Mouse (Mus musculus): ENCODE results near the gene Fcamr. TPM values are rescaled to one million over a fixed set of nuclear protein-coding genes. Genes with fewer than 3 reads are reported as not detected.
A peak's percentile ranks its signal among the peaks of the same experiment; 100 is the strongest.

Fcamr gene
- polyA plus RNA-seq, 1 experiment from 2014 or later: 0.20 TPM

- Histone ChIP-seq H3K36me3 (ENCODE audit: control insufficient read depth, insufficient read depth, low read length) (no peaks in the 10 kb centered on the region), H3K9ac (ENCODE audit: low read depth, low read length) (no peak overlapping the region), H3K4me3 (ENCODE audit: low read length) (no peak overlapping the region), H3K4me1 (ENCODE audit: control insufficient read depth, insufficient read depth, low read length) (peaks cover 2% of the 10 kb centered on the region; the same call in 1 of the 2 replicates), H3K4me2 (ENCODE audit: low read depth, low read length) (no peak overlapping the region), H3K9me3 (ENCODE audit: control insufficient read depth, low read length) (no peaks in the 10 kb centered on the region), H3K27ac (ENCODE audit: low read length) (no peak overlapping the region), H3K27me3 (replicated peaks; ENCODE audit: control insufficient read depth, insufficient read depth, low read length) (no peaks in the 10 kb centered on the region)
- WGBS: 75% methylated on average over 6 of the region's 6 CpGs
- no peak for ATAC-seq
Measured at GRCm38 (mm10) chr1:130835161-130835936, 34.6 kb downstream of the Fcamr start.

DNA sequence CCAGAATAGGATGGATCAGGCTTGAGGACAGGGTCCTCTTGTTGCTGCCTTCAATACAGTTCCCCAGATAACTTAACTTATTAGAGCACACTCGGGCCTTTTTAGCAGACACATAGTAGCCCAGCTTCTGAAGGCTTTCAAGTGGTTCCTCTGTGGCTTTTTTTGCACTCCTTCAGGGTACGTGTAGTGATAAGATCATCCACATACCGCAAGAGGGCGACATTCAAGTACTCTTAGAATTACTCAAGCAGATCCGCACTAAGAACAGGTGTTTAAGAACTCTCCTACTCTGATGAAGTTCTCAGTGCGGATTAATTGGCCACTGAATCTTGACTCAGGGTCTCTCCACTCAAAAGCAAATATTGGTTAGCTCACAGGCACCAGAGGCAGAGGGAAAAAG, 37.6 kb downstream of the Fcamr start:
- H3K36me3 ChIP-seq (ENCODE audit: control insufficient read depth, insufficient read depth, low read length): no peaks in the 10 kb centered on the region
- peaks cover 11% of the 10 kb centered on the region for H3K4me1 ChIP-seq (ENCODE audit: control insufficient read depth, insufficient read depth, low read length)
- ATAC-seq: no peak
- H3K9me3 ChIP-seq (ENCODE audit: control insufficient read depth, low read length): no peaks in the 10 kb centered on the region
- H3K27ac ChIP-seq (ENCODE audit: low read length): no peak overlapping the region
- no peak overlapping the region for H3K4me2 ChIP-seq (ENCODE audit: low read depth, low read length)
- H3K9ac ChIP-seq (ENCODE audit: low read depth, low read length): no peak overlapping the region
- no peaks in the 10 kb centered on the region for H3K27me3 ChIP-seq (replicated peaks; ENCODE audit: control insufficient read depth, insufficient read depth, low read length)
- 63% methylated on average over 6 of the region's 6 CpGs for WGBS
- H3K4me3 ChIP-seq (ENCODE audit: low read length): no peak overlapping the region

GRCm38 (mm10) chr1:130840599-130841379, 40.1 kb downstream of the Fcamr start:
- Histone ChIP-seq H3K9me3 (ENCODE audit: control insufficient read depth, low read length) (no peaks in the 10 kb centered on the region), H3K36me3 (ENCODE audit: control insufficient read depth, insufficient read depth, low read length) (no peaks in the 10 kb centered on the region), H3K9ac (ENCODE audit: low read depth, low read length) (no peak overlapping the region), H3K4me1 (ENCODE audit: control insufficient read depth, insufficient read depth, low read length) (peaks cover 11% of the 10 kb centered on the region), H3K27ac (ENCODE audit: low read length) (peak overlapping the region; percentile 85), H3K4me3 (ENCODE audit: low read length) (no peak overlapping the region), H3K27me3 (replicated peaks; ENCODE audit: control insufficient read depth, insufficient read depth, low read length) (no peaks in the 10 kb centered on the region), H3K4me2 (ENCODE audit: low read depth, low read length) (peak overlapping the region; percentile 28; the same call in 1 of the 2 replicates)
- peak; percentile 88 for ATAC-seq
- WGBS: 29% methylated on average over 8 of the region's 8 CpGs

DNA sequence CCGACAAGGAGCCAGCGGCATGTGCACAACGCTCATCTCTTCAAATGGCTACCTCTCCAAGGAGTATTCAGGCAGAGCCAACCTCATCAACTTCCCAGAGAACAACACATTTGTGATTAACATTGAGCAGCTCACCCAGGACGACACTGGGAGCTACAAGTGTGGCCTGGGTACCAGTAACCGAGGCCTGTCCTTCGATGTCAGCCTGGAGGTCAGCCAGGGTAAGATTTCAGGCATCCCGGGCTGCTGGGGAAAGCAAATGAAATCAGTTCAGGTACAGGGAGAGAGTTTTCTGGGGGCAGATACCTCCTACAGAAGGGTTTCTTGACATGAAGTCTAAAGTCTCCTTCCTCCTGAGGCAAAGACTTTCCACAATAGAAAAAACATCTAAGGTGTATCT, 40.9 kb downstream of the Fcamr start:
- ATAC-seq: no peak
- H3K9me3 ChIP-seq (ENCODE audit: control insufficient read depth, low read length): no peaks in the 10 kb centered on the region
- no peak overlapping the region for H3K9ac ChIP-seq (ENCODE audit: low read depth, low read length)
- no peak overlapping the region for H3K4me3 ChIP-seq (ENCODE audit: low read length)
- H3K27ac ChIP-seq (ENCODE audit: low read length): peak overlapping the region; percentile 60
- WGBS: 67% methylated on average over 7 of the region's 7 CpGs
- H3K27me3 ChIP-seq (replicated peaks; ENCODE audit: control insufficient read depth, insufficient read depth, low read length): no peaks in the 10 kb centered on the region
- no peak overlapping the region for H3K4me2 ChIP-seq (ENCODE audit: low read depth, low read length)
- H3K4me1 ChIP-seq (ENCODE audit: control insufficient read depth, insufficient read depth, low read length): peaks cover 11% of the 10 kb centered on the region
- no peaks in the 10 kb centered on the region for H3K36me3 ChIP-seq (ENCODE audit: control insufficient read depth, insufficient read depth, low read length)

DNA sequence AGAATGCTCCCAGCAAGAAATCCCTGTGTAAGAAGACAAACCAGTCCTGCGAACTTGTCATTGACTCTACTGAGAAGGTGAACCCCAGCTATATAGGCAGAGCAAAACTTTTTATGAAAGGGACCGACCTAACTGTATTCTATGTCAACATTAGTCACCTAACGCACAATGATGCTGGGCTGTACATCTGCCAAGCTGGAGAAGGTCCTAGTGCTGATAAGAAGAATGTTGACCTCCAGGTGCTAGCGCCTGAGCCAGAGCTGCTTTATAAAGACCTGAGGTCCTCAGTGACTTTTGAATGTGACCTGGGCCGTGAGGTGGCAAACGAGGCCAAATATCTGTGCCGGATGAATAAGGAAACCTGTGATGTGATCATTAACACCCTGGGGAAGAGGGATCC, 43.8 kb downstream of the Fcamr start:
- H3K27ac ChIP-seq (ENCODE audit: low read length): no peak overlapping the region
- H3K4me1 ChIP-seq (ENCODE audit: control insufficient read depth, insufficient read depth, low read length): peaks cover 11% of the 10 kb centered on the region
- H3K9me3 ChIP-seq (ENCODE audit: control insufficient read depth, low read length): no peaks in the 10 kb centered on the region
- no peak overlapping the region for H3K4me2 ChIP-seq (ENCODE audit: low read depth, low read length)
- no peaks in the 10 kb centered on the region for H3K27me3 ChIP-seq (replicated peaks; ENCODE audit: control insufficient read depth, insufficient read depth, low read length)
- 83% methylated on average over 7 of the region's 7 CpGs for WGBS
- ATAC-seq: no peak; the same call in 1 of the 2 replicates
- no peak overlapping the region for H3K9ac ChIP-seq (ENCODE audit: low read depth, low read length)
- H3K36me3 ChIP-seq (ENCODE audit: control insufficient read depth, insufficient read depth, low read length): no peaks in the 10 kb centered on the region
- H3K4me3 ChIP-seq (ENCODE audit: low read length): no peak overlapping the region

DNA sequence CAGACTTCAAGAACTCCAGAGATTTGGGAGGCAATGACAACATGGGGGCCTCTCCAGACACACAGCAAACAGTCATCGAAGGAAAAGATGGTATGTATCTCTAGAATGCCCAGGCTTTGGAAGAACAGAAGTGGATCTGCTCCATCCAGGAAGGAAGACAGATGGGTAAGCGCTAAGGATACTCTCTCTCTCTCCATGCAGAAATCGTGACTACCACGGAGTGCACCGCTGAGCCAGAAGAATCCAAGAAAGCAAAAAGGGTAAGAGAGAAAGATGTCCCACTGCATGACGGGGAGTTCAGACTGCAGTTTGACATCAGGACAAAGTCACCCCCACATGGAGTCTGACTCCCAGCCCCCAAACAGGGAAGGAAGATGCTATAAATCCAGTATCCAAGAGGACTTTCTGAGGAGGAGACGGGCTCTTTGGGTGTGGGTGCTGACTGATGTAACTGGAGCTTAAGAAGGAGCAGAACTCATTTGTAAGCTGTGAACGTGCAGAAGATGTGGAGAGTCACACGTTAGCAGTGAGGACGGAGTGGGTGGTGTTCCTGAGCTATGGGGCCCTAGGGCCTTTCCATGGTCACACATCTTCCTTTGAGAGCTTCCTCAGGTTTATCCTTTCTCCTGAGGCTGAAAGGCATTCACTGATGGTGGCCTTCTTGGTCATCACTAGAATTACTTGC, 49.0 kb downstream of the Fcamr start:
- H3K9me3 ChIP-seq (ENCODE audit: control insufficient read depth, low read length): no peaks in the 10 kb centered on the region
- peaks cover 4% of the 10 kb centered on the region; the same call in 1 of the 2 replicates for H3K4me1 ChIP-seq (ENCODE audit: control insufficient read depth, insufficient read depth, low read length)
- no peak overlapping the region for H3K27ac ChIP-seq (ENCODE audit: low read length)
- ATAC-seq: no peak
- H3K27me3 ChIP-seq (replicated peaks; ENCODE audit: control insufficient read depth, insufficient read depth, low read length): no peaks in the 10 kb centered on the region
- H3K4me3 ChIP-seq (ENCODE audit: low read length): no peak overlapping the region
- WGBS: 89% methylated on average over 10 of the region's 10 CpGs
- H3K36me3 ChIP-seq (ENCODE audit: control insufficient read depth, insufficient read depth, low read length): no peaks in the 10 kb centered on the region
- H3K9ac ChIP-seq (ENCODE audit: low read depth, low read length): no peak overlapping the region
- H3K4me2 ChIP-seq (ENCODE audit: low read depth, low read length): no peak overlapping the region

- H3K36me3 ChIP-seq (ENCODE audit: control insufficient read depth, insufficient read depth, low read length): no peaks in the 10 kb centered on the region
- no peak overlapping the region for H3K4me3 ChIP-seq (ENCODE audit: low read length)
- H3K4me2 ChIP-seq (ENCODE audit: low read depth, low read length): no peak overlapping the region
- H3K9ac ChIP-seq (ENCODE audit: low read depth, low read length): no peak overlapping the region
- no peaks in the 10 kb centered on the region for H3K9me3 ChIP-seq (ENCODE audit: control insufficient read depth, low read length)
- ATAC-seq: no peak
- no peak overlapping the region for H3K27ac ChIP-seq (ENCODE audit: low read length)
- H3K4me1 ChIP-seq (ENCODE audit: control insufficient read depth, insufficient read depth, low read length): peaks cover 8% of the 10 kb centered on the region; the same call in 1 of the 2 replicates
- 89% methylated on average over 5 of the region's 5 CpGs for WGBS
- no peaks in the 10 kb centered on the region for H3K27me3 ChIP-seq (replicated peaks; ENCODE audit: control insufficient read depth, insufficient read depth, low read length)
Measured at GRCm38 (mm10) chr1:130850405-130850804, 49.7 kb downstream of the Fcamr start.

GRCm38 (mm10) chr1:130854819-130855218, 54.1 kb downstream of the Fcamr start:
- ATAC-seq: peak; percentile 56; the same call in 1 of the 2 replicates
- WGBS: 76% methylated on average over 9 of the region's 9 CpGs

GRCm38 (mm10) chr1:130855723-130856122, 55.0 kb downstream of the Fcamr start:
- H3K27me3 ChIP-seq (replicated peaks; ENCODE audit: control insufficient read depth, insufficient read depth, low read length): no peaks in the 10 kb centered on the region
- H3K4me3 ChIP-seq (ENCODE audit: low read length): no peak overlapping the region
- H3K9me3 ChIP-seq (ENCODE audit: control insufficient read depth, low read length): no peaks in the 10 kb centered on the region
- H3K4me2 ChIP-seq (ENCODE audit: low read depth, low read length): no peak overlapping the region
- ATAC-seq: no peak
- peaks cover 8% of the 10 kb centered on the region; the same call in 1 of the 2 replicates for H3K4me1 ChIP-seq (ENCODE audit: control insufficient read depth, insufficient read depth, low read length)
- no peaks in the 10 kb centered on the region for H3K36me3 ChIP-seq (ENCODE audit: control insufficient read depth, insufficient read depth, low read length)
- no peak overlapping the region for H3K9ac ChIP-seq (ENCODE audit: low read depth, low read length)
- H3K27ac ChIP-seq (ENCODE audit: low read length): no peak overlapping the region
- 85% methylated on average over 2 of the region's 2 CpGs for WGBS

More at GRCm38 (mm10) chr1:130854819-130855218, 54.1 kb downstream of the Fcamr start:
- H3K9ac ChIP-seq (ENCODE audit: low read depth, low read length): no peak overlapping the region
- H3K27me3 ChIP-seq (replicated peaks; ENCODE audit: control insufficient read depth, insufficient read depth, low read length): no peaks in the 10 kb centered on the region
- no peak overlapping the region for H3K4me2 ChIP-seq (ENCODE audit: low read depth, low read length)
- no peak overlapping the region for H3K4me3 ChIP-seq (ENCODE audit: low read length)
- H3K36me3 ChIP-seq (ENCODE audit: control insufficient read depth, insufficient read depth, low read length): no peaks in the 10 kb centered on the region
- H3K9me3 ChIP-seq (ENCODE audit: control insufficient read depth, low read length): no peaks in the 10 kb centered on the region
- H3K4me1 ChIP-seq (ENCODE audit: control insufficient read depth, insufficient read depth, low read length): peaks cover 8% of the 10 kb centered on the region; the same call in 1 of the 2 replicates
- H3K27ac ChIP-seq (ENCODE audit: low read length): no peak overlapping the region
